Mouse (Mus musculus) G1E (cell line): ENCODE measurements around the gene Sgcd. TPM values are rescaled to one million over a fixed set of nuclear protein-coding genes. Genes with fewer than 3 reads are reported as not detected.

Source experiments
- ATAC-seq: 2 replicates; pipeline ENCODE4 v1.8.0; 2016; ENCODE audit warnings: mild to moderate bottlenecking; ENCODE audit not compliant: insufficient number of reproducible peaks, poor library complexity, low FRiP score, severe bottlenecking; ENCODE audit errors: extremely low read depth
- DNase-seq: peaks from one replicate; pipeline ENCODE4 v3.0.0; 2012; ENCODE audit warnings: low spot score
- H3K27me3 ChIP-seq: 2 replicates; pipeline ENCODE4 v1.6.1; 2012; ENCODE audit warnings: mild to moderate bottlenecking, low read length, inconsistent platforms; ENCODE audit not compliant: insufficient read depth
- H3K36me3 ChIP-seq: replicated peaks from 2 replicates; pipeline ENCODE3; 2012; ENCODE audit warnings: mild to moderate bottlenecking, inconsistent platforms
- H3K4me1 ChIP-seq: 2 replicates; pipeline ENCODE4 v1.6.1; 2012; ENCODE audit warnings: low read depth, low read length, inconsistent platforms, mixed read lengths; ENCODE audit not compliant: insufficient read depth
- H3K4me3 ChIP-seq: 2 replicates; pipeline ENCODE4 v1.5.1; 2012; ENCODE audit warnings: low read depth, mild to moderate bottlenecking, inconsistent platforms, low read length, moderate library complexity, mixed read lengths
- H3K9me3 ChIP-seq: replicated peaks from 2 replicates; pipeline ENCODE4 v1.6.1; 2012; ENCODE audit warnings: inconsistent platforms
- CTCF ChIP-seq: IDR thresholded peaks from 2 replicates; pipeline ENCODE4 v1.5.1; 2012; ENCODE audit warnings: low read depth, low read length, inconsistent platforms, mixed read lengths
- GATA1 ChIP-seq: IDR thresholded peaks from 2 replicates; pipeline ENCODE4 v1.6.1; 2012; ENCODE audit warnings: borderline replicate concordance, low read length, inconsistent platforms, mixed read lengths
- GATA2 ChIP-seq: IDR thresholded peaks from 2 replicates; pipeline ENCODE4 v1.6.1; 2012; ENCODE audit warnings: low read depth, low read length, inconsistent platforms, borderline replicate concordance
- POLR2AphosphoS5 ChIP-seq: IDR thresholded peaks from 2 replicates; pipeline ENCODE4 v1.6.1; 2012; ENCODE audit warnings: low read depth, low read length, inconsistent platforms; ENCODE audit not compliant: insufficient replicate concordance
- TAL1 ChIP-seq: conservative IDR thresholded peaks from 2 replicates; pipeline ENCODE4 v1.6.1; 2012; ENCODE audit warnings: low read depth, low read length, inconsistent platforms, mixed read lengths
- polyA plus RNA-seq: library from polyadenylated mRNA; stranded (reverse); fragments of >175 nt; gene quantifications from 2 replicates; pipeline ENCODE4 v1.2.3, GENCODE M21; 2012
- total RNA-seq, 2 experiments: library from RNA; stranded (forward) in 1 of 2; stranded (reverse) in 1 of 2; fragments of 200-1000 nt in 1 of 2; fragments of >200 nt in 1 of 2; fragmentation: Nextera tagmentation in 1 of 2; gene quantifications; 2 replicates each; pipeline ENCODE4 v1.2.3; 2014 to 2017

Sgcd gene
- total and polyA plus RNA-seq, 3 experiments: 0.05 TPM; not detected in 2

- Histone ChIP-seq H3K36me3 (no peaks in the 10 kb centered on the region), H3K4me1 (no peaks in the 10 kb centered on the region), H3K27me3 (no peaks in the 10 kb centered on the region), H3K4me3 (no peak overlapping the region), H3K9me3 (no peaks in the 10 kb centered on the region)
- no peak for ATAC-seq
- no peak for DNase-seq
- TF ChIP-seq CTCF (no peak), TAL1 (no peak), POLR2AphosphoS5 (no peak), GATA1 (no peak), GATA2 (no peak)
Observed at GRCm38 (mm10) chr11:46904281-46904680, 1084.5 kb downstream of the Sgcd start.

- H3K9me3 ChIP-seq: no peaks in the 10 kb centered on the region
- no peaks in the 10 kb centered on the region for H3K4me1 ChIP-seq
- no peaks in the 10 kb centered on the region for H3K36me3 ChIP-seq
- DNase-seq: no peak
- H3K4me3 ChIP-seq: no peak overlapping the region
- no peak for ATAC-seq
- no peak for TF ChIP-seq GATA1
- TF ChIP-seq TAL1: no peak
- no peak for TF ChIP-seq POLR2AphosphoS5
- TF ChIP-seq CTCF: no peak
- no peak for TF ChIP-seq GATA2
- H3K27me3 ChIP-seq: no peaks in the 10 kb centered on the region
Observed at GRCm38 (mm10) chr11:46889093-46889492, 1099.7 kb downstream of the Sgcd start.

- no peaks in the 10 kb centered on the region for H3K9me3 ChIP-seq
- no peak for TF ChIP-seq TAL1
- no peak for TF ChIP-seq GATA1
- no peak for TF ChIP-seq GATA2
- TF ChIP-seq POLR2AphosphoS5: no peak
- TF ChIP-seq CTCF: no peak
- no peaks in the 10 kb centered on the region for H3K36me3 ChIP-seq
- H3K4me1 ChIP-seq: no peaks in the 10 kb centered on the region
- H3K4me3 ChIP-seq: no peak overlapping the region
- DNase-seq (no peak), ATAC-seq (no peak)
- H3K27me3 ChIP-seq: no peaks in the 10 kb centered on the region
Observed at GRCm38 (mm10) chr11:46882456-46882855, 1106.3 kb downstream of the Sgcd start.

- Histone ChIP-seq H3K4me1 (no peaks in the 10 kb centered on the region), H3K4me3 (no peak overlapping the region), H3K9me3 (no peaks in the 10 kb centered on the region), H3K27me3 (no peaks in the 10 kb centered on the region), H3K36me3 (no peaks in the 10 kb centered on the region)
- no peak for TF ChIP-seq GATA2
- no peak for TF ChIP-seq CTCF
- TF ChIP-seq POLR2AphosphoS5: no peak
- no peak for TF ChIP-seq GATA1
- DNase-seq: no peak
- no peak for ATAC-seq
Observed at GRCm38 (mm10) chr11:46875774-46876173, 1113.0 kb downstream of the Sgcd start.

GRCm38 (mm10) chr11:46868594-46868993, 1120.2 kb downstream of the Sgcd start:
- no peak overlapping the region for H3K4me3 ChIP-seq
- no peak for TF ChIP-seq CTCF
- no peak for TF ChIP-seq TAL1
- TF ChIP-seq GATA2: no peak
- H3K9me3 ChIP-seq: no peaks in the 10 kb centered on the region

GRCm38 (mm10) chr11:46864809-46865208, 1124.0 kb downstream of the Sgcd start:
- Histone ChIP-seq H3K4me1 (no peaks in the 10 kb centered on the region), H3K36me3 (no peaks in the 10 kb centered on the region), H3K9me3 (no peaks in the 10 kb centered on the region), H3K27me3 (no peaks in the 10 kb centered on the region), H3K4me3 (no peak overlapping the region)
- no peak for TF ChIP-seq GATA2
- no peak for TF ChIP-seq GATA1
- TF ChIP-seq TAL1: no peak
- TF ChIP-seq CTCF: no peak
- TF ChIP-seq POLR2AphosphoS5: no peak
- ATAC-seq (no peak), DNase-seq (no peak)

More at GRCm38 (mm10) chr11:46868594-46868993, 1120.2 kb downstream of the Sgcd start:
- no peaks in the 10 kb centered on the region for H3K4me1 ChIP-seq
- no peak for ATAC-seq
- no peak for DNase-seq
- H3K36me3 ChIP-seq: no peaks in the 10 kb centered on the region
- H3K27me3 ChIP-seq: no peaks in the 10 kb centered on the region

GRCm38 (mm10) chr11:46848221-46848971, 1140.4 kb downstream of the Sgcd start:
- no peaks in the 10 kb centered on the region for H3K36me3 ChIP-seq
- H3K9me3 ChIP-seq: no peaks in the 10 kb centered on the region
- no peaks in the 10 kb centered on the region for H3K4me1 ChIP-seq
- no peaks in the 10 kb centered on the region for H3K27me3 ChIP-seq
- no peak overlapping the region for H3K4me3 ChIP-seq
- no peak for ATAC-seq
- TF ChIP-seq POLR2AphosphoS5 (no peak), GATA2 (no peak), GATA1 (no peak), TAL1 (no peak), CTCF (no peak)
- no peak for DNase-seq
